Mouse (Mus musculus): ENCODE data around the gene Spaca4. TPM values are rescaled to one million over a fixed set of nuclear protein-coding genes. Genes with fewer than 3 reads are reported as not detected.

Gene Spaca4
- polyA plus RNA-seq, 1 experiment from 2014 or later: 0.86 TPM

DNA sequence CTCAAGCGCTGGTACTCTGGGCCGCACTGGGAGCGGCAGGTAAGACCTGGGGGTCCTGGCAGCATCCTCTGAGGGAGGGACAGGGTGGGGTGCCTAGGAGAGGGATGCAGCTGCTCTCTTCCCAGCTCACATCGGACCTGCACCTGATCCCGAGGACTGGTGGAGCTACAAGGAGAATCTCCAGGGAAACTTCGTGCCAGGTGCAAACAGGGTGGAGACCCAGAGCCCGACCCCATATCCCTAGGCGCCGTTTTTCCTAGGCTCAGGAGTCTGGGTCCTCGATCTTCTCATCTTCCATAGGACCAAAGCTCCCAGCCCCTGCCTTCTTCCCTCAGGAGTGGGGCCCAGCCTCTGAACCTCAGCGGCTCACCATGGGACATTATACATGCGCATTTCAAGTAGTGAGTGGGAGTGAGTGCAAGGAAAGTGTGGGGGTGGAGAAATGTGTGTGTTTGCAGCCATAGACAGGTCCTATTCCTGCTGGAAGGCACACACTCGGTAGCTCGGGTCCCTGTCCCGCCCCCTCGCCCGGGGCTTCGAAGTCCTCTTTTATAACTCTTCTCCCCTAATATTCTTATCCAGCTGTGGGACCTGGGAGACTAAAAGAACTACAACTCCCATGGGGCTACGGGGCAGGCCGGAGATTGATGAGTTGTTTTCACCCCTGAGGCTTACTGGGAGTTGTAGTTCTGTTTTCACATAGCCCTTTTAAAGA lies 25.2 kb downstream of the Spaca4 start:
- Histone ChIP-seq H3K4me1 (ENCODE audit: control insufficient read depth, insufficient read depth, low read length) (peaks cover 24% of the 10 kb centered on the region), H3K4me3 (ENCODE audit: low read length) (peak overlapping the region; percentile 43), H3K27ac (ENCODE audit: low read length) (no peak overlapping the region), H3K9ac (ENCODE audit: low read depth, low read length) (peak overlapping the region; percentile 66), H3K9me3 (ENCODE audit: control insufficient read depth, low read length) (no peaks in the 10 kb centered on the region), H3K4me2 (ENCODE audit: low read depth, low read length) (peak overlapping the region; percentile 75), H3K27me3 (replicated peaks; ENCODE audit: control insufficient read depth, insufficient read depth, low read length) (peaks cover 24% of the 10 kb centered on the region), H3K36me3 (ENCODE audit: control insufficient read depth, insufficient read depth, low read length) (no peaks in the 10 kb centered on the region)
- 2% methylated on average over 20 of the region's 20 CpGs for WGBS
- ATAC-seq: no peak

GRCm38 (mm10) chr7:45699523-45700141 lies 26.0 kb downstream of the Spaca4 start, which contains the start of gene Car11:
Car11 (plus strand) TSS chr7:45699843.
- 4% methylated on average over 36 of the region's 36 CpGs for WGBS
- no peak within 1 kb of the TSS for H3K27ac ChIP-seq (ENCODE audit: low read length)
- peak within 1 kb of the TSS; percentile 75 for H3K4me2 ChIP-seq (ENCODE audit: low read depth, low read length)
- peaks cover 24% of the 10 kb centered on the region for H3K27me3 ChIP-seq (replicated peaks; ENCODE audit: control insufficient read depth, insufficient read depth, low read length)
- H3K9ac ChIP-seq (ENCODE audit: low read depth, low read length): peak within 1 kb of the TSS; percentile 66
- H3K4me1 ChIP-seq (ENCODE audit: control insufficient read depth, insufficient read depth, low read length): peaks cover 23% of the 10 kb centered on the region
- no peak for ATAC-seq
- H3K36me3 ChIP-seq (ENCODE audit: control insufficient read depth, insufficient read depth, low read length): no peaks in the 10 kb centered on the region
- peak within 1 kb of the TSS; percentile 43 for H3K4me3 ChIP-seq (ENCODE audit: low read length)
- H3K9me3 ChIP-seq (ENCODE audit: control insufficient read depth, low read length): no peaks in the 10 kb centered on the region

DNA sequence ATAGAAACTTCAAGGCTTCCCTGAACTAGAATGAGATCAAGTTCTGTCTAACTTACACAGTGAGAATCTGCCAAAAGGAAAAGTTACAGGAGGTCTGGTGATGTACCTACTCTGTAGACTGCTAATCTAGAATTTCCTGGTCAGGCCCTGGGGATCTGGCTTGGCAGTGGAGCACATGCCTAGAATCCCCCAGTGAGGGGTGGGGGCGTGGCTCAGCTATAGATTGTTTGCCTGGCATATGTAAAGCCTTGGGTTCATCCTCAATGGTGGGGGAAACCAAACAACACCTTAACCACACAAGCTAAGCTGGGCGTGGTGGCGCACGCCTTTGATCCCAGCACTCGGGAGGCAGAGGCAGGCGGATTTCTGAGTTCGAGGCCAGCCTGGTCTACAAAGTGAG lies 27.7 kb downstream of the Spaca4 start:
- ATAC-seq: no peak
- H3K9ac ChIP-seq (ENCODE audit: low read depth, low read length): no peak overlapping the region
- no peaks in the 10 kb centered on the region for H3K36me3 ChIP-seq (ENCODE audit: control insufficient read depth, insufficient read depth, low read length)
- no peak overlapping the region for H3K27ac ChIP-seq (ENCODE audit: low read length)
- H3K4me3 ChIP-seq (ENCODE audit: low read length): no peak overlapping the region
- WGBS: 80% methylated on average over 6 of the region's 7 CpGs
- peaks cover 24% of the 10 kb centered on the region for H3K27me3 ChIP-seq (replicated peaks; ENCODE audit: control insufficient read depth, insufficient read depth, low read length)
- H3K4me1 ChIP-seq (ENCODE audit: control insufficient read depth, insufficient read depth, low read length): peaks cover 13% of the 10 kb centered on the region
- H3K9me3 ChIP-seq (ENCODE audit: control insufficient read depth, low read length): no peaks in the 10 kb centered on the region
- no peak overlapping the region for H3K4me2 ChIP-seq (ENCODE audit: low read depth, low read length)

DNA sequence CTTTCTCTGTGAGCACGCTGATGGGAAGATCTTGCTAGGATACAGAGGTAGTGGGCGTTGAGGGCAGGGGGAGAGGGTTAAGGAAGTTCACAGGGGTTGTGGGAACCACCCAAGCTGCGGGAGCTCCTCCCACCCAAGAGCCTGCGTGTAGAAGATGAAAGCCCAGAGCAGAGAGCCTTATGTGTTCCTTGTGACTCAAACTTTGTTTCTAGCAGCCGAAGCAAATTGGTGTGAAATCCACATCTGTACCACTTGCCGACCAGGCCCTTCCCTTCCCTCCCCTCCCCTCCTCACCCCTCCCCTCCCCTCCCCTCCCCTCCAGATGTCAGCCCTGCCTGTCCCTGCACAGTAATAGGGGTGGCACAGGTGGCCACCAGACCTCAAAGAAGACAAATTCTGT lies 30.5 kb downstream of the Spaca4 start:
- Histone ChIP-seq H3K4me2 (ENCODE audit: low read depth, low read length) (no peak overlapping the region), H3K4me1 (ENCODE audit: control insufficient read depth, insufficient read depth, low read length) (peaks cover 5% of the 10 kb centered on the region; the same call in 1 of the 2 replicates), H3K36me3 (ENCODE audit: control insufficient read depth, insufficient read depth, low read length) (no peaks in the 10 kb centered on the region), H3K4me3 (ENCODE audit: low read length) (no peak overlapping the region), H3K27me3 (replicated peaks; ENCODE audit: control insufficient read depth, insufficient read depth, low read length) (peaks cover 16% of the 10 kb centered on the region), H3K9me3 (ENCODE audit: control insufficient read depth, low read length) (no peaks in the 10 kb centered on the region), H3K27ac (ENCODE audit: low read length) (no peak overlapping the region), H3K9ac (ENCODE audit: low read depth, low read length) (no peak overlapping the region)
- no peak for ATAC-seq
- 25% methylated on average over 6 of the region's 6 CpGs for WGBS

- no peaks in the 10 kb centered on the region for H3K36me3 ChIP-seq (ENCODE audit: control insufficient read depth, insufficient read depth, low read length)
- peaks cover 8% of the 10 kb centered on the region for H3K27me3 ChIP-seq (replicated peaks; ENCODE audit: control insufficient read depth, insufficient read depth, low read length)
- no peak within 1 kb of the TSS for H3K9ac ChIP-seq (ENCODE audit: low read depth, low read length)
- WGBS: 90% methylated on average over 50 of the region's 50 CpGs
- no peak within 1 kb of the TSS for H3K27ac ChIP-seq (ENCODE audit: low read length)
- no peaks in the 10 kb centered on the region for H3K9me3 ChIP-seq (ENCODE audit: control insufficient read depth, low read length)
- H3K4me3 ChIP-seq (ENCODE audit: low read length): no peak within 1 kb of the TSS
- no peak within 1 kb of the TSS for H3K4me2 ChIP-seq (ENCODE audit: low read depth, low read length)
- no peak for ATAC-seq
- H3K4me1 ChIP-seq (ENCODE audit: control insufficient read depth, insufficient read depth, low read length): no peaks in the 10 kb centered on the region
These were observed 31.6 kb downstream of the Spaca4 start, which contains the start of gene Sec1 for GRCm38 (mm10) chr7:45693921-45694591. Sec1 (minus strand) TSS chr7:45694402.

DNA sequence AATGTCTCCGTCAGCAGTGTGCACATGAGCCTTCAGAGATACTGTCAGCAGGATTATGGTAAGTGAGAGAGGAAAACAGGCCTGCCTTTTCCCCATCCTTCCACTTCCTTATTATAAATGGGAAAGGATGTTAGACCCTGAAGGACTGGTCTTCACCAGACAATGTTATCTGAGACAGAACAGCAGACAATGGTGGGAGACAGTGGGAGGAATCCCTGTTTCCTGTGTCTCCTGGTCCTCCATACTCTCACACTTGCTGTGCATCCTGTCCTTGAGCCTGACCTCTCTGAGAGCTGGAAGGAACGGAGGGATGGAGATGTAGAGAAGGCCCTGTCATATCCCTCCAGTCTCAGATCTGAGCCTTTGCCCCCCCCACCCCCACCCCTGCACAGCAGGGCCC lies 33.2 kb downstream of the Spaca4 start:
- no peaks in the 10 kb centered on the region for H3K4me1 ChIP-seq (ENCODE audit: control insufficient read depth, insufficient read depth, low read length)
- no peak overlapping the region for H3K4me2 ChIP-seq (ENCODE audit: low read depth, low read length)
- no peak overlapping the region for H3K27ac ChIP-seq (ENCODE audit: low read length)
- H3K36me3 ChIP-seq (ENCODE audit: control insufficient read depth, insufficient read depth, low read length): no peaks in the 10 kb centered on the region
- WGBS: 78% methylated on average over 2 of the region's 2 CpGs
- ATAC-seq: no peak
- no peaks in the 10 kb centered on the region for H3K27me3 ChIP-seq (replicated peaks; ENCODE audit: control insufficient read depth, insufficient read depth, low read length)
- H3K4me3 ChIP-seq (ENCODE audit: low read length): no peak overlapping the region
- no peaks in the 10 kb centered on the region for H3K9me3 ChIP-seq (ENCODE audit: control insufficient read depth, low read length)
- no peak overlapping the region for H3K9ac ChIP-seq (ENCODE audit: low read depth, low read length)

GRCm38 (mm10) chr7:45689800-45690199 lies 35.8 kb downstream of the Spaca4 start:
- WGBS: 61% methylated on average over 11 of the region's 11 CpGs
- peaks cover 18% of the 10 kb centered on the region; the same call in 1 of the 2 replicates for H3K4me1 ChIP-seq (ENCODE audit: control insufficient read depth, insufficient read depth, low read length)
- no peak overlapping the region for H3K4me3 ChIP-seq (ENCODE audit: low read length)
- H3K27me3 ChIP-seq (replicated peaks; ENCODE audit: control insufficient read depth, insufficient read depth, low read length): no peaks in the 10 kb centered on the region; the same call in 1 of the 2 replicates
- H3K36me3 ChIP-seq (ENCODE audit: control insufficient read depth, insufficient read depth, low read length): no peaks in the 10 kb centered on the region
- no peak overlapping the region for H3K9ac ChIP-seq (ENCODE audit: low read depth, low read length)
- ATAC-seq: no peak
- no peaks in the 10 kb centered on the region for H3K9me3 ChIP-seq (ENCODE audit: control insufficient read depth, low read length)
- H3K27ac ChIP-seq (ENCODE audit: low read length): no peak overlapping the region
- no peak overlapping the region for H3K4me2 ChIP-seq (ENCODE audit: low read depth, low read length)

GRCm38 (mm10) chr7:45689099-45689498 lies 36.5 kb downstream of the Spaca4 start:
- Histone ChIP-seq H3K4me1 (ENCODE audit: control insufficient read depth, insufficient read depth, low read length) (peaks cover 19% of the 10 kb centered on the region; the same call in 1 of the 2 replicates), H3K36me3 (ENCODE audit: control insufficient read depth, insufficient read depth, low read length) (no peaks in the 10 kb centered on the region), H3K9me3 (ENCODE audit: control insufficient read depth, low read length) (no peaks in the 10 kb centered on the region), H3K4me2 (ENCODE audit: low read depth, low read length) (no peak overlapping the region), H3K4me3 (ENCODE audit: low read length) (no peak overlapping the region), H3K27ac (ENCODE audit: low read length) (no peak overlapping the region), H3K9ac (ENCODE audit: low read depth, low read length) (no peak overlapping the region), H3K27me3 (replicated peaks; ENCODE audit: control insufficient read depth, insufficient read depth, low read length) (no peaks in the 10 kb centered on the region; the same call in 1 of the 2 replicates)
- ATAC-seq: no peak
- 68% methylated on average over 6 of the region's 6 CpGs for WGBS

DNA sequence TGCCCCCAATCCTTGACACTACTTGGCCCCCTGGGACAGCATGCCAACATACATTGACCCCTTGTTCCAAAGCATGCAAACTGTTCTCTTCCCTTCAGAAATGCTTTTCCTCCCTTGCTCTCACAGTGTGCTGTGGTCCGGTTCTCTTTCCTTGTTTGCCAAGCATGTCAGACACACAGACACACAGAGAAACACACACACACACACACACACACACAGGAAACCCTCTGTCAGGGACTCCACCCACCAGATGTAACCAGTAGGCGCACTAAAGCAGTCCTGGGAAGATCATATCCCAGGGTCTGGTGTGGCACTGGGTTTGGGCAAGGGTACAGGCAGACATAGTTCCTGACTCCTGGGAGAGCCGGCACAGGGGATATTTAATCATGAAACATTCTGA lies 38.8 kb downstream of the Spaca4 start:
- WGBS: 57% methylated on average over 3 of the region's 3 CpGs
- no peak overlapping the region for H3K27ac ChIP-seq (ENCODE audit: low read length)
- no peak overlapping the region for H3K9ac ChIP-seq (ENCODE audit: low read depth, low read length)
- H3K4me3 ChIP-seq (ENCODE audit: low read length): no peak overlapping the region
- H3K9me3 ChIP-seq (ENCODE audit: control insufficient read depth, low read length): no peaks in the 10 kb centered on the region
- H3K36me3 ChIP-seq (ENCODE audit: control insufficient read depth, insufficient read depth, low read length): no peaks in the 10 kb centered on the region
- no peak for ATAC-seq
- no peaks in the 10 kb centered on the region; the same call in 1 of the 2 replicates for H3K27me3 ChIP-seq (replicated peaks; ENCODE audit: control insufficient read depth, insufficient read depth, low read length)
- no peak overlapping the region for H3K4me2 ChIP-seq (ENCODE audit: low read depth, low read length)
- peaks cover 27% of the 10 kb centered on the region for H3K4me1 ChIP-seq (ENCODE audit: control insufficient read depth, insufficient read depth, low read length)
